Mouse (Mus musculus): ENCODE measurements around the gene Hdhd3.

Gene Hdhd3

DNA sequence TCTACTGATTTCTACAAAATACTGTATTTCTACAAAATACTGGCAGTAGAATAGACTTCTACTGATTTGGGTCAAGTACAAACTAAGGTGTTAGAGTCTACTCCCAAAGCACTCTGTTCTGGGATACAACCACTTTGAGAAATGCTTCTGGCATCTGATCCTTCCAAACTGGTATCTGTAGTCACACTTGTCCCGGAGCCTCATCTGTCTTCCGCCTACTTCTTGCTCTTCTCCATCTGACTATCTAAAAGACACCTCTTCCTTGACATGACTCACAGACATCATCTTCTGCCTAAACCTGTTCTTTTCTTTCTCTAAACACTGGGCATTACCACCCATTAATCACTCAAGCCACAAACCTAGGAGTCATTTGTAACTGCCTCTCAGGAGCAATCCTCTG lies 31.2 kb downstream of the Hdhd3 start:
- DNase-seq: no peak

DNA sequence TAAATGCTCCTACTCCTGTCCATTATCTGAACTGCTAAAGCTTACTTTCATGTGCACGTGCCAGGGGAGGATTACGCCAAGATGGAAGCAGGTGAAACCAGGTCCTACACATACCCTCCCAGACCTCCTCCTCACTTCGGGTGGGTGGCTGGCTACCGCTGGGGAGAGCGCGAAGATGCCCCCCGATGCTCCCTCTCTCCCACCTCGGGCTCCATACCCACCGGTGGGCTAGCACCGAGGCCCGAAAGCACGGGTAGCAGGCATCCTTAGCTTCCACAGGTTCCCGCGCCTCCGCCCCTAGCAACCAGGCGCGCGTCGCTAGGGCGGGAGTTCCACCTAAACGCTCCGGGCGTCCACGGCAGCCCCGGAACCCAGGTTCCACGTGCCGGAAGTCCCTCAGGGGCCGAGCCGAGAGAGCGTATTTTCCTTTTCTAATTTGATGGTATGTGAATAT lies 32.6 kb downstream of the Hdhd3 start, which contains the start of gene Wdr31:
TSS of gene Wdr31 (minus strand) at position 299 of the 454 bp plus-strand sequence.
- peak; percentile 73 for DNase-seq

DNA sequence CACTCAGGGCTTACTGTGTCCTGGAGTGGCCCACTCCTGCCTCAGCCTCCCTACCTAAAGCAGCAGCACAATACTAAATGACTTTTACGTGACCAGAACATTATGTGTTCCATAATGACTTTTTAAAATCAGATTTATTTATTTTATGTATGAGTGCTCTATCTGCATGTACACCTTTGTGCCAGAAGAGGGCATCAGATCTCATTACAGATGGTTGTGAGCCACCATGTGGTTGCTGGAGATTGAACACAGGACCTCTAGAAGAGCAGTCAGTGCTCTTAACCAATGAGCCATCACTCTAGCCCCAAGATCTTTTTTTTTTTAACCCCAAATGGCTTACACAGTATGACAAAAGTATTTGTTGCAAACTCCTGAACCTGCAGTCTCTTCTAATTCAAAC lies 35.1 kb downstream of the Hdhd3 start:
- DNase-seq: no peak

DNA sequence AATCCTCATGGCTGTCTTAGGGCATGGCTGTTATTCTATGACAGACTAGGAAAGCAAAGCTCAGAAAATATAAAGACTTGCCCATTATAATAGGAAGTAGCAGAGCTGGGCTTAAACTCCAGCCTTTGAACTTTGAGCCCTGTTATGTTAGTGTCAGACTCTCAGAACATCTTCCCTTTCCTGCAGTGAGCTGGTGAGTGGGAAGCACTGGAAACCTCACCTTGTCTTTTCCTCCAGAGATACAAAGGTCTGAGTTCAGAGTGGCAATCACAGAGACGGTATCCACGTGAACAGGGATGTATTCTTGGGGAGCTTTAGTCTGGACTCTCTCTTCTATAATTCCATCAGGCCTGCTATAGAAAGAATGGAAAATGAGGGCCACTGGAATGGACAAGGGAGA lies 40.1 kb downstream of the Hdhd3 start:
- DNase-seq: no peak

DNA sequence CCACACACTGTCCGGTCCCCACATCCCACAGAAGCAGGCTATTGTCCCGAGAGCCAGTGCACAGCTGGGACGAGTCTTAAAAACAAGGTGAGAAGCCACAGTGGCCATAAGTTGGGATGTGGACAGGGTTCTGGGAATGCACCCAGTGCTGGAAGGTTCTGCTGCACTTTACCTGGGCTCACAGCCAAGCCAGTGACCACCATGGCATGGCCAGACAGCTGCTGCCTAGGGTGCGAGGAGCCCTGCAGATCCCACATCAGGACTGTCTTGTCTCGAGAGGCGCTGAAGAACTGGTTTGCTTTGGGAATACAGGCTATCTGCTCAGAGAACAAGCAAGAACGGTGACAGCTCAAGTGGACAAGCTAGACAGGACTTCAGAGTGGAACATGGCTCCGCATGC lies 42.9 kb downstream of the Hdhd3 start:
- no peak for DNase-seq

DNA sequence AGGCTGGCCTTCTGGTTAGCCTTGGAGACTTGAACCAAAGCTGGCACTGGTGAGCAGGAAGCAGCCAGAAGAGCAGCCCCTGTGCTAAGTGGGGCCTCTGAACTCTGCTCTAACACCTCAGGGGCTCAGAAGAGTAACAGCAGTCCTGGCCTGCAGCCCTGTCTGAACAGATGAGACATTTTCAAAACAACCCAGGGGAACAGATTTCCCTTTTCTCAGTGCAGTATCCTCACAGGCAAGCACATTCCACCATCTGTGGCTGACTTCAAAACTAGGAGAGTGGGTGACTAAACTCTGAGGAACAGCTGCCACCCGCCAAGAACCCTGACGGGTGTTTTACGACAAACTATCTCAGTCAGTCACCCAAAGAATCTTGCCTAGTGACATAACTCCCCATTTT lies 44.2 kb downstream of the Hdhd3 start:
- DNase-seq: no peak

DNA sequence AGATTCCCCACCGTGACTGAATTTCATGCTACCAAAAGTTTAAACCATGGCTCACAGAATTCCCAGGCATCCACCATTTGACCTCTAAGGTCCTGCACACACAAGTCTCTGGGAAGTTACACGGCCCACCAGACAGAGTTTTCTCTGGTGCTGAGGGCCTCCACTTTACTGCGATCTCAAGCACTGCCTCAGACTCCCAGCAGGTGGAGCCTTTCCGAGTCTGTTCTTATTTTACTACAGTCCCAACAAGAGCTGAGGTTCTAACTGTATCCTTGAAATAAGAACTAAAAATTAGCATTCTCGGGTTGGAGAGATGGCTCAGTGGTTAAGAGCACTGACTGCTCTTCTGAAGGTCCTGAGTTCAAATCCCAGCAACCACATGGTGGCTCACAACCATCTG lies 48.3 kb downstream of the Hdhd3 start:
- DNase-seq: peak; percentile 29
